Mouse (Mus musculus) midbrain, embryonic 16.5 days (tissue): Measurements from ENCODE around the gene Fstl3. TPM values are rescaled to one million over a fixed set of nuclear protein-coding genes. Genes with fewer than 3 reads are reported as not detected.

Experiments
- ATAC-seq: fragments of 200-750 bp; cut with Nextera tagmentation; 2 replicates; pipeline ENCODE4 v1.8.0; 2017; ENCODE audit warnings: moderate TSS enrichment
- H3K27ac ChIP-seq: fragments of 300-500 bp; sonication (generic); 2 replicates; pipeline ENCODE4 v1.5.1; 2014; ENCODE audit warnings: mild to moderate bottlenecking, low read length, mixed read lengths
- H3K27me3 ChIP-seq: fragments of 300-500 bp; sonication (generic); 2 replicates; pipeline ENCODE4 v1.6.1; 2014; ENCODE audit warnings: low read depth, low read length, mixed read lengths; ENCODE audit not compliant: control insufficient read depth, insufficient read depth
- H3K36me3 ChIP-seq: fragments of 300-500 bp; sonication (generic); 2 replicates; pipeline ENCODE4 v1.6.1; 2014; ENCODE audit warnings: mild to moderate bottlenecking, low read length, moderate library complexity, mixed read lengths; ENCODE audit not compliant: control insufficient read depth, insufficient read depth
- H3K4me1 ChIP-seq: fragments of 300-500 bp; sonication (generic); 2 replicates; pipeline ENCODE4 v1.6.1; 2014; ENCODE audit warnings: mild to moderate bottlenecking, low read length, mixed read lengths; ENCODE audit not compliant: control insufficient read depth, insufficient read depth
- H3K4me2 ChIP-seq: fragments of 300-500 bp; sonication (generic); 2 replicates; pipeline ENCODE4 v1.6.1; 2014; ENCODE audit warnings: mild to moderate bottlenecking, low read length, mixed read lengths
- H3K4me3 ChIP-seq: fragments of 300-500 bp; sonication (generic); 2 replicates; pipeline ENCODE4 v1.5.1; 2014; ENCODE audit warnings: low read depth, mild to moderate bottlenecking, low read length, moderate library complexity, mixed read lengths
- H3K9ac ChIP-seq: fragments of 300-500 bp; sonication (generic); 2 replicates; pipeline ENCODE4 v1.6.1; 2014; ENCODE audit warnings: low read depth, low read length, mixed read lengths
- H3K9me3 ChIP-seq: fragments of 300-500 bp; sonication (generic); replicated peaks from 2 replicates; pipeline ENCODE4 v1.6.1; 2014; ENCODE audit warnings: mild to moderate bottlenecking, low read length, mixed read lengths; ENCODE audit not compliant: control insufficient read depth, poor library complexity, severe bottlenecking
- WGBS: fragments of 180-500 bp; shearing (Covaris S2); extraction: QIAGEN DNeasy Blood & Tissue Kit; methylation state at CpG from one replicate; pipeline ENCODE4 v1.1.7; 2014; 5-methylcytosine and 5-hydroxymethylcytosine counted together
- polyA plus RNA-seq: library from polyadenylated mRNA; unstranded; fragments of >200 nt; fragmentation: Nextera tagmentation; extraction: Ambion mirVana; gene quantifications from 2 replicates; pipeline ENCODE4 v1.2.1, GENCODE M21; 2015

Fstl3 gene
- polyA plus RNA-seq, 1 experiment from 2014 or later: 3.5 TPM

DNA sequence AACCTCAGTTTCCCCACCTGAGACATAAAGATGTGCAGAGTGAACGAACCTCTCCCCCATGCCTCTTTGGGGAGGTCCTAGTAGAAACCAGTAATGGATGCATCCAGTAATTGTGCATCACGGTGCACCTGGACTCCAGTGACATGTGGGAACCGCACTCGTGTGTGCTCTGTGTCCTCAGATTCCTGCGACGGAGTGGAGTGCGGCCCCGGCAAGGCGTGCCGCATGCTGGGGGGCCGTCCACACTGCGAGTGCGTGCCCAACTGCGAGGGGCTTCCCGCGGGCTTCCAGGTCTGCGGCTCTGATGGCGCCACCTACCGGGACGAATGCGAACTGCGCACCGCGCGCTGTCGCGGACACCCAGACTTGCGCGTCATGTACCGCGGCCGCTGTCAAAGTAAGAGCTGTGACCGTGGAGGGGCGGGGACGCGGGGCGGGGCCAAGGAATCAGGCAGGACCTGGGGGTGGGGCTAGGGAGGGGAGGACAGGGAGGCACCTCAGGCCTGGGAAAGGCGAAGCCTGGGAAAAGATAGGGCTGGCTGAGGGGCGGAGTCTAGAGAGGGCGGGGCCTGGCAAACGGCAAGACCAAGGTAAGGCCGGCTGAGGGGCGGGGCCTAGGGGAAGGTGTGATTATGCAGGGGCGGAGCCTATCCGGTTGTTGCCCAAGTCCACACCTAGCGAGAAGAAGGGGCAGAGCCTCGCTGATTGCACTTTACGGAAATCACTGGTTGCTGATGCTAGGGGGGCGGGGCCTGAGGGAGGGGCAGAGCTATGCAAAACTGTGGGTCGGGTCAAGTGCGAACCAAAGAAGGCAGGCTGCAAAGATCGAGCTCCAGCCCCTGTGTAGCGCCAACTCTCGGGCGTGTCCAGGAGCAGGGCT lies 3.0 kb downstream of the Fstl3 start:
- ATAC-seq: peak; percentile 91
- WGBS: 1% methylated on average over 53 of the region's 55 CpGs
- Histone ChIP-seq H3K4me3 (peak overlapping the region; percentile 47), H3K4me2 (peak overlapping the region; percentile 81), H3K27ac (peak overlapping the region; percentile 50), H3K27me3 (peaks cover 32% of the 10 kb centered on the region), H3K9me3 (no peaks in the 10 kb centered on the region), H3K9ac (peak overlapping the region; percentile 59), H3K36me3 (no peaks in the 10 kb centered on the region), H3K4me1 (no peaks in the 10 kb centered on the region)

DNA sequence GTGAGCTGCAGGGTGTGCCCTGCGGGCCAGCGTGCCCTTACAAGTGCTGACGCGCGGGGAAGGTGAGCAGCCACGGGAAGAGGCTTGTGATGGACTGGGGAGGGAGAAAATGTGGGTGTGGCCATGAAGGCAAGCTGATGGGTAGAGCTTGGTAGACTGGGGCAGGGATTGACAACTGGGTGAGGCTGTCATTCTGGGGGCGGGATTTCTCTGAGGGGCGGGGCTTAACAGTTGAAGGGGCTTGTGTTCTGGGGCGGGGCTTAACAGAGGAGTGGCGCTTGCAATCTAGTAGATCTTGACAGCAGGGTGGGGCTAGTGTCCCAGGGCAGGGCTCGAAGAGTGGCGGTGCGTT lies 3.6 kb downstream of the Fstl3 start:
- no peaks in the 10 kb centered on the region for H3K9me3 ChIP-seq
- H3K36me3 ChIP-seq: no peaks in the 10 kb centered on the region
- peak overlapping the region; percentile 81 for H3K4me2 ChIP-seq
- ATAC-seq: peak; percentile 80
- H3K9ac ChIP-seq: peak overlapping the region; percentile 59
- H3K27ac ChIP-seq: peak overlapping the region; percentile 50
- WGBS: 0% methylated on average over 13 of the region's 13 CpGs
- H3K4me1 ChIP-seq: no peaks in the 10 kb centered on the region
- peak overlapping the region; percentile 47 for H3K4me3 ChIP-seq
- H3K27me3 ChIP-seq: peaks cover 32% of the 10 kb centered on the region

- Histone ChIP-seq H3K4me2 (peak overlapping the region; percentile 81), H3K9me3 (no peaks in the 10 kb centered on the region), H3K4me1 (no peaks in the 10 kb centered on the region), H3K9ac (no peak overlapping the region; the same call in 1 of the 2 replicates), H3K27ac (no peak overlapping the region), H3K4me3 (peak overlapping the region; percentile 47), H3K36me3 (no peaks in the 10 kb centered on the region), H3K27me3 (peaks cover 32% of the 10 kb centered on the region)
- 0 out of 2 replicates have a peak, but pooled peaks have one; percentile 1 for ATAC-seq
- WGBS: 33% methylated on average over 21 of the region's 21 CpGs
Observed at GRCm38 (mm10) chr10:79781139-79781538, 4.1 kb downstream of the Fstl3 start.

DNA sequence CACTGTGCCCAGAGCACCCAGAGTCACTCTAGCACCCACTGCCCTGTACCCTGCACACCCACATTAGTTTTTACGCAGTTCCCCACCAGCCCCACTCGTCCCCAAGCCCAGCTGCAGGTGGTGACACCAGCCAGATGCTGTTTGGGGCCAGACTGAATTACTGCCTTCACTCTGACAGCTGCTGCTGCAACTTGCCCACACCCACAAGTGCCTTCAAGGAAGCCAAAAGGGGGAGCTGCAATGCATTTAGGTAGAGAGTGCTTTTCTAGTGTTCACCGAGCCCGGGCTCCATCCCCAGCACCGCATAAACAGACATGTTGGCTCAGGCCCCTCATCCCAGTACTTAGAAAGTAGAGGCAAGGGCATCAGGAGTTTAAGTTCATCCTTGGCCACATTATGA lies 4.9 kb downstream of the Fstl3 start:
- ATAC-seq: no peak
- 58% methylated on average over 5 of the region's 5 CpGs for WGBS

DNA sequence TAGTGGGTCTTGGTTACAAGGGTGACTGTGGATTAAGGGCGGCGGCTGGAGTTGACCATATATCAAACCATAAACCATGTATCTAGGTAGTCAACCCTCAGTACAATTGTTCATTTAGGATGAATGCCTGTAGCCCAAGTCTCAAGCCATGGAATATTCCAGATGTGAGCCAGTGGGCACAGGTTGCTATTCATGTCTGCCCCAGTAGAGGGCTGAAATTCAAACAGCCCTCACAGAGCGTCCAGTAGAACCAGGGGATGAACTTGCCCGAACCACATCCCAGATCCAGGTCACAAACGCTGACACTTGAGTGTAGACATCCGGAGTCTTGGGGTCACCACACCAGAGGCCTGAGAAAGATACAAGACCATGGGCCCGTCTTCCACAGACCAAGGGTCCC lies 6.0 kb downstream of the Fstl3 start:
- peaks cover 20% of the 10 kb centered on the region for H3K27me3 ChIP-seq
- no peaks in the 10 kb centered on the region for H3K36me3 ChIP-seq
- no peaks in the 10 kb centered on the region for H3K4me1 ChIP-seq
- H3K4me2 ChIP-seq: no peak overlapping the region
- no peak overlapping the region for H3K4me3 ChIP-seq
- 69% methylated on average over 7 of the region's 7 CpGs for WGBS
- H3K9ac ChIP-seq: no peak overlapping the region
- ATAC-seq: no peak
- no peak overlapping the region for H3K27ac ChIP-seq
- no peaks in the 10 kb centered on the region for H3K9me3 ChIP-seq

More for the DNA sequence above, 4.9 kb downstream of the Fstl3 start:
- no peak overlapping the region for H3K27ac ChIP-seq
- no peak overlapping the region for H3K4me3 ChIP-seq
- H3K4me2 ChIP-seq: no peak overlapping the region
- H3K9me3 ChIP-seq: no peaks in the 10 kb centered on the region
- H3K4me1 ChIP-seq: no peaks in the 10 kb centered on the region
- no peak overlapping the region for H3K9ac ChIP-seq
- H3K27me3 ChIP-seq: peaks cover 28% of the 10 kb centered on the region
- H3K36me3 ChIP-seq: no peaks in the 10 kb centered on the region

DNA sequence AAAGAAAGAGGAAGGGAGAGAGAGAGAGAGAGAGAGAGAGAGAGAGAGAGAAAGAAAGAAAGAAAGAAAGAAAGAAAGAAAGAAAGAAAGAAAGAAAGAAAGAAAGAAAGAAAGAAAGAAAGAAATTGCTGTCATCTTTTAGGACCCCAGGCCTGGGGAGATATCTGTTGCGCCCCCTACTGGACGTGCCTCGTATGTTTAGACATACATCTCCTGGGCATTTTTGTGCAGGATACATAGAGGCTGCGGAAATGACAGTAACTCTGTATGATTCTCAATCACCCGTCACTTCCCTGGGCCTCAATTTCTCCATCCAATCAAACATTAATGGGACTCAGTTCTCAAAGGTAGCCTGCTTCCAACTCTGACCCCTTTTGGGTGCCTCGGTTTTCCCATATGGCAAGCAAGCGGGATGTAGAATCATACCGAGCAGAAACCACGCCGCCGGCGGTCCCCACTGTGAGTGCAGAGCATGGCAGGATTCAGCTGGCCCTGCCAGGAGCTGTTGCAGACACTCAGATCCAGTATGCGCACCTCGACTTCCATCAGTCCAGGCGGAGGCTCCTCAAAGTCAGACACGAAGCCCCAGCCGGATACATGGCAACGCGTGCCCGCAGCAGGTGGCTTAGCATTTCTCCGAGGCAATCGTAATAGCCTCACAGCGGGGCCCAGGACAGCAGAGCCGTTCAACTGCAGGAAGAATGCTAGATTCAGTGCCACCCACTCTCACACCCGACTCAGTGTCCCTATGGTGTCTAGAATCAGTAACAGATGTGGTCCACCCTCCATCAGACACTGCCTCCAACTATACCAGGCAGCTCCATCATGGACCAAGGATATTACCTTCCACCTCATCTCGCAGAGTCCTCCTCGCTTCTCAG lies 7.1 kb downstream of the Fstl3 start:
- Histone ChIP-seq H3K9ac (no peak overlapping the region), H3K27ac (no peak overlapping the region), H3K4me3 (no peak overlapping the region), H3K4me2 (no peak overlapping the region), H3K9me3 (no peaks in the 10 kb centered on the region), H3K27me3 (peaks cover 12% of the 10 kb centered on the region), H3K36me3 (no peaks in the 10 kb centered on the region), H3K4me1 (no peaks in the 10 kb centered on the region)
- WGBS: 35% methylated on average over 27 of the region's 27 CpGs
- ATAC-seq: no peak

GRCm38 (mm10) chr10:79788386-79789158 lies 11.5 kb downstream of the Fstl3 start:
- no peaks in the 10 kb centered on the region for H3K4me1 ChIP-seq
- H3K36me3 ChIP-seq: no peaks in the 10 kb centered on the region
- no peaks in the 10 kb centered on the region for H3K9me3 ChIP-seq
- no peak overlapping the region for H3K27ac ChIP-seq
- ATAC-seq: no peak
- H3K27me3 ChIP-seq: peaks cover 4% of the 10 kb centered on the region
- H3K9ac ChIP-seq: no peak overlapping the region
- H3K4me3 ChIP-seq: no peak overlapping the region
- H3K4me2 ChIP-seq: no peak overlapping the region
- 36% methylated on average over 7 of the region's 7 CpGs for WGBS

DNA sequence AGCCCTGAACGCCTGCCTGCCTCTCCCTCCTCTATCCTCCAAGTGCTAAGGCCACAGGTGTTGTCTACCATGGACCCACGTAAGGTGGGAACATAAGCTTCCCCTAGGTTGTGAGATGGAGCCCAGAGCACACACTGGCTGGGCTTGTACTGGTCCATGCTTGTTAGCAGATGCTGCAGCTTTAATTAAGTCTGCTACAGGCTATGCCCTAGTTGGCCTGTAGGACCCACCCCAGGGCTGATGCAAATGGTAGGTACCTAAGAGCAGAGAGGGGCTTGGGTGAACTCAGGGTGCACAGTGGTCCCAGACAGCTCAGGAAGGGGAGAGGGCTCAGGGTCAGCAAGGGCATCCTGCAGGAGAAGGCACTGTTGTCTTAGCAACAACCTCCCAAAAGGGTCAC lies 12.5 kb downstream of the Fstl3 start:
- no peaks in the 10 kb centered on the region for H3K9me3 ChIP-seq
- WGBS: 49% methylated on average over 2 of the region's 2 CpGs
- H3K4me2 ChIP-seq: no peak overlapping the region
- H3K9ac ChIP-seq: no peak overlapping the region
- no peaks in the 10 kb centered on the region; the same call in 1 of the 2 replicates for H3K4me1 ChIP-seq
- no peaks in the 10 kb centered on the region for H3K36me3 ChIP-seq
- no peaks in the 10 kb centered on the region; the same call in 1 of the 2 replicates for H3K27me3 ChIP-seq
- H3K4me3 ChIP-seq: no peak overlapping the region
- ATAC-seq: no peak
- no peak overlapping the region for H3K27ac ChIP-seq
